8 mouse cellular contexts compared by ENCODE assay signal in the genomic region with DNA sequence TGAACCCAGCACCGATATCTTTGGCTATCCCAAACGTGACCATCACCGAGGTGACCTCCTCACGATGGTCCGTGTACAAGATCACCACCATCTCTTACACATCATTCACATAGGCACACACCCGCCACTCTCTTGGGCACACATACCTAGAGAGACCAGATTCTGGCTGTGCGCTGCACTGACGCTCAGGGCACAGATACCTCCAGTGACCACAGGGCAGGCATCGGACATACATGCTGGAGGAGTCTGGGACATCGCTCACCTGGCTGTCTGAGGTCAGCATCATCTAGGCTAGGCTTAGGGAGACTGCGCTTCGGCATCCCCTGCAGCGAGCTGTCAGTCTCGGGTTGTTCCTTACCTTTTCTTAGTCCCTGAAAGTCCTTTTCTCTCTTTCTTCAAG. TPM values are rescaled to one million over a fixed set of nuclear protein-coding genes. Genes with fewer than 3 reads are reported as not detected.
DNase-seq lines count a peak whose midpoint lies in the region; ATAC-seq and TF ChIP-seq lines count a peak whose summit lies in the region.

No protein-coding gene starts in this region.

- peaks cover 24% of the 10 kb centered on the region for H3K4me1 ChIP-seq in lung, embryonic 16.5 days (replicated peaks; ENCODE audit: control insufficient read depth, insufficient read depth, low read length)
- peaks cover 5% of the 10 kb centered on the region for H3K4me1 ChIP-seq in limb, embryonic 11.5 days (ENCODE audit: control insufficient read depth, insufficient read depth, low read length)
- H3K4me1 ChIP-seq in small intestine, adult 2 months (ENCODE audit: control insufficient read depth, insufficient read depth, insufficient read length, low read length), result peaks cover 4% of the 10 kb centered on the region; the same call in 1 of the 2 replicates

- peak overlapping the region; percentile 70 for H3K4me3 ChIP-seq in lung, embryonic 16.5 days (ENCODE audit: low read length)
- H3K4me3 ChIP-seq in limb, embryonic 11.5 days (ENCODE audit: low read depth, low read length), result peak overlapping the region; percentile 5; the same call in 1 of the 2 replicates
- peak overlapping the region; percentile 72 for H3K4me3 ChIP-seq in small intestine, adult 2 months (ENCODE audit: low read depth, low read length)

- no peak overlapping the region for H3K27ac ChIP-seq in lung, embryonic 16.5 days (ENCODE audit: low read length)
- H3K27ac ChIP-seq in limb, embryonic 11.5 days (replicated peaks; ENCODE audit: low read depth, low read length), result no peak overlapping the region
- H3K27ac ChIP-seq in small intestine, adult 2 months (ENCODE audit: insufficient read depth, low read depth, low read length), result no peak overlapping the region

- no peak for TF ChIP-seq CTCF in small intestine, adult 2 months (IDR thresholded peaks at IDR 0.05; ENCODE audit: extremely low read depth, insufficient read length, insufficient replicate concordance, low read depth, low read length)

- peak; percentile 3 for ATAC-seq in lung, embryonic 16.5 days (ENCODE audit: low read depth)
- ATAC-seq in limb, embryonic 11.5 days (ENCODE audit: insufficient number of reproducible peaks, low FRiP score, low TSS enrichment, low read depth), result peak; percentile 29

- peak; percentile 60 for DNase-seq in cerebellum, adult 11-12 months
- no peak for DNase-seq in cerebellum, adult 18-20 months
- no peak for DNase-seq in lung, postnatal 10 days
- peak; percentile 34 for DNase-seq in limb, embryonic 11.5 days (ENCODE audit: low spot score)
- no peak for DNase-seq in left cerebral cortex, adult 9 months (ENCODE audit: low spot score in 2 of 2)
- DNase-seq in spleen, adult 12 weeks (ENCODE audit: low spot score), result no peak

- no peak overlapping the region for H3K9ac ChIP-seq in lung, embryonic 16.5 days (ENCODE audit: low read length)
- H3K9ac ChIP-seq in limb, embryonic 11.5 days (ENCODE audit: low read length), result no peak overlapping the region

- peak overlapping the region; percentile 98 for H3K4me2 ChIP-seq in lung, embryonic 16.5 days (ENCODE audit: low read depth, low read length)
- peak overlapping the region; percentile 50 for H3K4me2 ChIP-seq in limb, embryonic 11.5 days (ENCODE audit: low read depth, severe bottlenecking)

- no peaks in the 10 kb centered on the region for H3K9me3 ChIP-seq in lung, embryonic 16.5 days (ENCODE audit: control insufficient read depth, low read length)
- H3K9me3 ChIP-seq in limb, embryonic 11.5 days (ENCODE audit: control insufficient read depth, low read length), result no peaks in the 10 kb centered on the region

- 12% methylated on average over 14 of the region's 14 CpGs for WGBS in lung, embryonic 16.5 days
- 9% methylated on average over 14 of the region's 14 CpGs for WGBS in limb, embryonic 11.5 days
- 17% methylated on average over 14 of the region's 14 CpGs for WGBS in small intestine, adult 2 months

- H3K36me3 ChIP-seq in lung, embryonic 16.5 days (ENCODE audit: control insufficient read depth, insufficient read depth, low read length), result no peaks in the 10 kb centered on the region
- no peaks in the 10 kb centered on the region for H3K36me3 ChIP-seq in limb, embryonic 11.5 days (ENCODE audit: control insufficient read depth, insufficient read depth, low read length)
- H3K36me3 ChIP-seq in small intestine, adult 2 months (ENCODE audit: control insufficient read depth, insufficient read depth, low read length), result no peaks in the 10 kb centered on the region

- no peak for TF ChIP-seq POLR2A in small intestine, adult 2 months (IDR thresholded peaks at IDR 0.05; ENCODE audit: low read depth, low read length)

- peaks cover 3% of the 10 kb centered on the region for H3K27me3 ChIP-seq in lung, embryonic 16.5 days (ENCODE audit: control insufficient read depth, insufficient read depth, low read depth, low read length)
- H3K27me3 ChIP-seq in limb, embryonic 11.5 days (ENCODE audit: control insufficient read depth, insufficient read depth, low read length), result 0 out of 2 replicates have a peak, but pooled peaks cover 3% of the 10 kb centered on the region
- peaks cover 23% of the 10 kb centered on the region for H3K27me3 ChIP-seq in small intestine, adult 2 months (ENCODE audit: control insufficient read depth, insufficient read depth, low read length)

RNA-seq across cellular contexts. Expression of a gene that starts 0.7 kb away (rescaled TPM):
- polyA plus RNA-seq in lung, embryonic 16.5 days (2015; fragmentation: Nextera tagmentation; extraction: Ambion mirVana), result 5.1 and 5.2 TPM in 2 replicates
- 9.4 and 9.5 TPM in 2 replicates for polyA plus RNA-seq in limb, embryonic 11.5 days (2014; fragmentation: Nextera tagmentation; extraction: Ambion mirVana)
- 3.6 and 3.9 TPM in 2 replicates for polyA plus RNA-seq in small intestine, adult 2 months (2012; rRNA removed)

Comparison
In these comparisons a context has a peak if more than half of its experiments do, and no peak if none do; other contexts are left out.
1. DNase-seq: peak in cerebellum, adult 11-12 months (single experiment) and limb, embryonic 11.5 days (single experiment); none in cerebellum, adult 18-20 months (0 of 2), lung, postnatal 10 days (single experiment), left cerebral cortex, adult 9 months (0 of 2) and spleen, adult 12 weeks (single experiment).
2. H3K4me3 ChIP-seq: peak in every context shown above with its lines; median percentile 72 in small intestine, adult 2 months; 70 in lung, embryonic 16.5 days; 5 in limb, embryonic 11.5 days.